Mouse (Mus musculus): ENCODE measurements at regions not wholly inside any gene's neighbourhood (a gene's known extent, or its start where the extent isn't known, plus 50 kb on each side); places are given as distances from the start of the nearest gene placed in this dataset.

GRCm38 (mm10) chr3:35099876-35100420, 449.7 kb downstream of the Sox2 start:
- ChIA-PET POLR2A (interaction anchor here in 1 of 4 experiments (0.5 kb wide), 1 partner anchor 428 kb away, joined by 3 read pairs; no protein-coding TSS in a partner anchor), CTCF (interaction anchor here in 1 of 4 experiments (1.1 kb wide), 1 partner anchor 448 kb away, joined by 3 read pairs; no protein-coding TSS in a partner anchor)

DNA sequence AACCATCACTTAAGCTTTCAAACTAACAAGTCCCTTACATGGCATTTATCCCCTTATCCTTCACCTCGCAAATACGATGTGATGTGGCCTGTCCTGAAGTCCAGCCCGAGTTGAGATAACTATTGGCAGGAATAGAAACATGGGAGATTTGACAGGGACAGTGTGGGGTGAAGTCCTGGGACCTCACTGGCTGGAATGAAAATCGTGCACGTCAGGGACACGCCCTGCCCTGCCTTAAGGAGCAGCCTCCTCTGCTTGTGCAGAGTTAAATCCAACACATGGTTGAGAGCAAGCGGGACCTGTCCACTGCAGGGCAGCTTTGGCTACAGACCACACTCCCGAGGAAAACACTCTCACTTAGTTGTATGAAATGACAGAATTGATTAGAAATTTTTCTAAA, 451.1 kb downstream of the Sox2 start:
- CTCF ChIA-PET: interaction anchor here in 1 of 4 experiments (1.0 kb wide), 1 partner anchor 461 kb away, joined by 4 read pairs; no protein-coding TSS in a partner anchor
- POLR2A ChIA-PET: interaction anchor here in 1 of 4 experiments (0.7 kb wide), 1 partner anchor 452 kb away, joined by 3 read pairs; no protein-coding TSS in a partner anchor

GRCm38 (mm10) chr3:35101951-35102350, 451.7 kb downstream of the Sox2 start:
- ChIA-PET CTCF (interaction anchor here in 1 of 4 experiments (1.2 kb wide), 1 partner anchor 13 kb away, joined by 3 read pairs; no protein-coding TSS in a partner anchor), POLR2A (interaction anchor here in 1 of 4 experiments (0.6 kb wide), 1 partner anchor 874 kb away, joined by 3 read pairs; no protein-coding TSS in a partner anchor)

DNA sequence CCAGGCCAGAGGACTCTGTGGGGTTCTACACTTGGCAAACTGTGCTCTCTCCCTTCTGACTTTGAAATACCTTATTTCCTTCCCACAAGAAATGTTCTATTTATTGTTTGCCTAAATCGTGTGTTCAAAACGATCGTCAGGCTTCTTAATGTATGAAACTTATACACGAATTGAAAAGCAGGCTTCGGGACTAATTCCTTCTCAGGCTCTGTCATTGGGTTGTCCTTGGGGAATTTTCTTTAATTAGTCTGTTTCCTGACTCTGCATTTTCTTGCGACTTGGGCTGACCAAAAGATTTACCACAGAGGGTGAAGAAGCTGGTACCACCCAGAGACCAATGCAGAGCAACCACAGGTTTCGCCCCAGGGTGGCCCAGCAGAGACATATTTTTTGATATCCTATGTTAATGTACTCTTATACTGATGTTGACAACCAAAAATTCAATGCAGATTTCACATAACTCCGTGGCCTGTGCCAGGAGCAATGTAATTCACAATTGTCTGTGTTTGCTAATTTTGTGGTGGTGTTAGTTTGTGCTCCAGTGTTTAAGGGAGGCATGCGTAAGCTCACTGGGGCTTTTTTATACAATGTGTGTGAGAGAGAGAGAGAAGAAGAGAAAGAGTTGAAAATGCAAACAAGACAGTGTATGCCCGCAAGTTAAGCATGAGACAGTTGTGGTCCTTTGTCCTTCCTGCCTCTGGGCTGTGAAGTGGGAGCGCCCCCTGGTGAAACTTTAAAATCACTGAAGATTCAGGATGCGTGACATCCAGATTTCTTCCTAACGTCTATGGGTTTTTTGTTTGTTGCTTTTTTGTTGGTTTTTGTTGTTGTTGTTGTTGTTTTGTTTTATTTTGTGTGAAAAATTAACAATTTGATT, 452.7 kb downstream of the Sox2 start:
- ChIA-PET CTCF (interaction anchor here in 1 of 4 experiments (1.2 kb wide), 1 partner anchor 14 kb away, joined by 3 read pairs; no protein-coding TSS in a partner anchor), POLR2A (interaction anchor here in 1 of 4 experiments (0.7 kb wide), 1 partner anchor 352 kb away, joined by 3 read pairs; no protein-coding TSS in a partner anchor)

- POLR2A ChIA-PET: no interaction called here
Observed at GRCm38 (mm10) chr3:35104884-35105283, 454.7 kb downstream of the Sox2 start.

DNA sequence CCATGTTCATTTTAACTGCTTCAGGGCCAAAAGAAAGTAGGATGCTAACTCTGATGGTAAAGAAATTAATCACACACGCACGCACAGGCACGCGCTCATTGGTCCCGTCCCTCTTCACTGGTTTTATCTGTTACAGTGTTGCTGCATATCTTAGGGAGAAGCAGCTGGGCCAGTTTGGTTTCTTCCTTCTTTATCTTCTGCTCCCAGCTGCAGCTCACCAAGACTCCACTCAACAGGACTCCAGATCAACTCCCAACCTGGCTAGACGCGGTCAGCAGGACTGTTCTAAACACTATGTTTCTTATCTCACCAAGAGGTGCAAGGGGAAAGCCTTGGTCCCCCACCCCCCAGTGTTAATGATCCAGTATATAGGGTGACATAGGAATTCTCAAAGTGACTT, 455.9 kb downstream of the Sox2 start:
- ChIA-PET CTCF (no interaction called here), POLR2A (no interaction called here)

More at GRCm38 (mm10) chr3:35104884-35105283, 454.7 kb downstream of the Sox2 start:
- CTCF ChIA-PET: interaction anchor here in 3 of 4 experiments (0.6 to 1.2 kb wide), 3 partner anchors 77 to 345 kb away, joined by 3 to 7 read pairs (median 3); no protein-coding TSS in a partner anchor

GRCm38 (mm10) chr3:35133477-35133876, 483.3 kb downstream of the Sox2 start:
- POLR2A ChIA-PET: no interaction called here
- CTCF ChIA-PET: no interaction called here

DNA sequence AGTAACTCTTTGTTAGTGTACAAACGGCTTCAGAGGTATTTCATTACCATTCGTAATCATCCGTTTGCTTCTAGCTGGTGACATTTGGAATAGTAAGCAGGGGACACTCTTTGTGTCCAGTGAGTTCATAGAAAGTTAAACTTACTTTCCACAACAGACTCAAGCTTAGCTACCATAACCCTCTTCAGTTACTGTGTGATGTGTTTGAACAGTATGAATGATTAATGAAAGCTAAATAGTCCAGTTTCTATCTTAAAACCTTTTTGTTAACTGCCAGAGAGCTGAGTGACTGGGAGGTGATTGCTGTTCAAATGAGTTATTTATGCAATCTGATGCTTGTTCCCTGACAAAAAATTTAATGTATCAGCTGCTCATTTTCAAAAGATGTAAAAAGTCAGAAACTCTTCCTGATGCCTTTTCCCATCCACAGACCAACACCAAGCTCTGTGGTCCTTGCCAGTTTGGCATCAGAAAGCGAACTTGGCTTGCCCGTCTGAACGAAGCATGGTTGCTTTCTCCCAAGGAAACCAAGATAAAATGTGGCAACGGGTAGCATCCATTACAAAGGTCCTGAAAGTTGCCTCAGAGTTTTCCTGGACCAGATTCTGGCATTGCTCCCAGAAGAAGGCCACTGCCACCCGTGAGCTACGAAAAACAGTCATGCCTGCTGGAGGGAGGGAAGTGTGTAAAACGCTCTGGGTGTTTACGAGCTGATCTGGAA, 491.5 kb downstream of the Sox2 start:
- CTCF ChIA-PET: no interaction called here

DNA sequence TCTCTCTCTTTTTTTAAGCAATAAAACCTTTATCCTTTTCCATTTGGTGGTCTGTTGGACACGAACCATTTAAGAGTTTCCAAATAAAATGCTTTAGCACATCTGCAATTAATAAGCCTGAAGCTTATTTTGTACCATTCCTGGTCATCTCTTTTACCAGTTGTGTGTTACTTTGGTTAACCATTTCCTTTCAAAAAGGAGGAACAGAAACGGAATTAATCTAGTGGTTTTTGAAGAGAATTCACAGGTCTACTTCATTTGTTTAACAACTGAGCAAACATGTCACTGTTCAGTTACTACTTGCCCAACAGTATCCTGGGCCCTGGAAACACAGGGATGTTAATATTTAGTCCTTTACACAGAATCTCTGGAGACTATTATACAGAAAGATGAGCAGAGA, 492.5 kb downstream of the Sox2 start:
- POLR2A ChIA-PET: interaction anchor here in 1 of 4 experiments (0.6 kb wide), 1 partner anchor 118 kb away, joined by 4 read pairs; no protein-coding TSS in a partner anchor
- CTCF ChIA-PET: no interaction called here

More for the DNA sequence above, 491.5 kb downstream of the Sox2 start:
- POLR2A ChIA-PET: interaction anchor here in 1 of 4 experiments (1.0 kb wide), 1 partner anchor 22 kb away, joined by 3 read pairs; no protein-coding TSS in a partner anchor

GRCm38 (mm10) chr3:35145569-35145968, 495.4 kb downstream of the Sox2 start:
- ChIA-PET CTCF (no interaction called here), POLR2A (no interaction called here)

GRCm38 (mm10) chr3:35146681-35147080, 496.5 kb downstream of the Sox2 start:
- POLR2A ChIA-PET: no interaction called here
- CTCF ChIA-PET: no interaction called here

GRCm38 (mm10) chr3:35149251-35149691, 499.1 kb downstream of the Sox2 start:
- POLR2A ChIA-PET: no interaction called here
- CTCF ChIA-PET: interaction anchor here in 1 of 4 experiments (0.6 kb wide), 1 partner anchor 28 kb away, joined by 3 read pairs; no protein-coding TSS in a partner anchor

- POLR2A ChIA-PET: interaction anchor here in 1 of 4 experiments (0.6 kb wide), 1 partner anchor 461 kb away, joined by 4 read pairs; no protein-coding TSS in a partner anchor
- CTCF ChIA-PET: no interaction called here
Observed at GRCm38 (mm10) chr3:35152191-35152590, 502.0 kb downstream of the Sox2 start.

GRCm38 (mm10) chr3:35154266-35154665, 504.1 kb downstream of the Sox2 start:
- CTCF ChIA-PET: no interaction called here
- POLR2A ChIA-PET: no interaction called here

DNA sequence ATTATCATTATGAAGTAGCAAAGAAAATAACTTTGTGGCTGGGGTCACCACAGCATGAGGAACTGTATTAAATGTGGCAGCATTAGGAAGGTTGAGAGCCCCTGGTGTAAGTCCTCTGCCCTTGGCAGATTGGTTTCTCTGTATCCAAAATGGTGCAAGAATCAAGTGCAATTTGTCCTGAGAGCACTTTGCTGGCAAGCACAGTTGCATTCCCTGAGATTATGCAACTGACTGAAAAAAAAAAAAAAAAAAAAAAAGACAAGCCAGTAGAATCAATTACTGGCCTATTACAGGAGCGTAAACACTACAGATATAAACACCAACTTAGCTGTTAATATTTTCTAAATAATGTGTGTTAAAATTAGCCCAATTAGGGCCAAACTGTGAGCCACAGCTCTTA, 518.5 kb downstream of the Sox2 start:
- ChIA-PET CTCF (no interaction called here), POLR2A (interaction anchor here in 2 of 4 experiments (0.6 to 0.7 kb wide), 2 partner anchors 138 to 307 kb away, joined by 3 to 4 read pairs; no protein-coding TSS in a partner anchor)

DNA sequence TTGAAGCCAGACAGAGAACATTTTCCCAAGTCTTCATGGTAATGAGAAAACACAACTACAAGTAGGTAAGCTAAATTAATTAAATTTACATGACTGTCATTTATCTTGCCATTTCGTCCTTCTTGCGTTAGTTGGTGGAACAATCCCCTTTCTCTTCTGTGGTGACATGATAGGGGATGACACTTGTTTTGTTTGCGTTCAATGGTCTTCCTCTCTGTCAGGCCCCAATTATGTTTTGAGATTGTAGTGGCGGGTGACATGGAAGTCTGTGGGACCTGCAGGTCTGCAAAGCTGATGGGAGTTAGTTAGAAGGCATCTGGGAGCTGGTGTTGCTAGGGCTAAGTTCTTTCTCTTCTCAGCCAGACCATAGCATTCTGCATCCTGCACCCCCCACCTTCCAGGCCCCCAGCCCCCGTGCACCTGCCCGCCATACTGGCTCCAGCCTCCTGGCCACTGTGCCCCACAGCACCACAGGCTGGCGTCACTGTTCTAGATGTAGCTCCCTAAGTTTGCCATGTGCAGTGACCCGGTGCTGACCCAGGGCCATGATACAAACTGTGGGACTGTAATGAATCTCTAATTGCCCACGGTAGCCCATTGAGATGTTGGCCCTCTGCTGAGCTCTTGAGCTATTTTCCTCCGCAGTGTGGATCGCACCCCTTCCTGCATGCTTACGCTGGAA, 528.7 kb downstream of the Sox2 start:
- ChIA-PET CTCF (interaction anchor here in 1 of 4 experiments (0.7 kb wide), 1 partner anchor 1103 kb away, joined by 5 read pairs; no protein-coding TSS in a partner anchor), POLR2A (interaction anchor here in 2 of 4 experiments (0.6 to 1.1 kb wide), 4 partner anchors 15 to 282 kb away, joined by 3 to 4 read pairs (median 3); no protein-coding TSS in a partner anchor)

DNA sequence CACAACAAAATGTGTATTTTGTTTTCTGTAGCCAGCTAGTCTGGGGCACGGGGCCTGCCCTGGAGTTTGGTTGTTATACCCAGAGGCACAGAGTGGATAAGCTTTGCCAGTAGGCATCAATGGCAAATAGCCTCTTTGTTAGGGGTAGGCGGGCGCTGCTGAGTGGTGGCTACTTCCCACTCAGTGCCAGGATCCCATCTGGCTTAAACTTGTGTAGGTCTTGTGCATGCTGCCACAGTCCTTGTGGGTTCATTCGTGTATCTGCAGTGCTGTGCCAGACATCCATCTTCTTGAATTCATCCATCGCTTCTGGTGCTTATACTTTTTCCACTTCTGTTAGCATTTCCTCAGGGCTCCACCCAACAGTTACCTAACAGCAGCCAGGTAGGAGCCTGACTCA, 545.4 kb upstream of the Atp11b start:
- CTCF ChIA-PET: no interaction called here
- POLR2A ChIA-PET: no interaction called here

DNA sequence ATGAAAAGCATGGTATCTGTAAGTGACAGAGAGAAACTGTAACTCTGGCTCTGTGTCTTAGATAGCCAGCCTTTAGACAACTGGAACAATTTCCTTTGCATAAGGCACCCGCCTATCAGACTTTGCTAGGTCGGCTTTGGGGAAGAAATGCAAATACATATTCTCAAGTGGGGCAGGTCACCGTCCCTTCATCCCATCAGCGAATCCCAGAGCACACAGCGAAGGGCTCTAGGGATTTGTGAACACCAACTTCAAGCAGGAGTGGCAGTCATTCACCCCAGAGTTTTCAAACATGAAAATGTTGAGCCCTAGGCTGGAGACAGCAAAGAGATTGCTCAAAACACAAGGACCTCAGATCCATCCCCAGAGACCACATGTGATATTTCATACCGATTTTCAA, 534.5 kb upstream of the Atp11b start:
- POLR2A ChIA-PET: no interaction called here
- CTCF ChIA-PET: interaction anchor here in 1 of 4 experiments (0.5 kb wide), 1 partner anchor 283 kb away, joined by 3 read pairs; no protein-coding TSS in a partner anchor

All from embryonic stem cell, embryonic (primary cell).